Mouse (Mus musculus) adrenal gland (tissue): ENCODE measurements at regions not wholly inside any gene's neighbourhood (a gene's known extent, or its start where the extent isn't known, plus 50 kb on each side); places are given as distances from the start of the nearest gene placed in this dataset.

ENCODE experiments used
- intact Hi-C: fragments of 180-260 bp; cut with DNase I; formaldehyde crosslinking; loops from one replicate; pipeline ENCODE4 v1.15.1; 2025
- microRNA-seq, 2 experiments: library from miRNA; unstranded; fragments of <30 nt; microRNA quantifications; one replicate each; pipeline ENCODE4; 2019

GRCm38 (mm10) chr13:70891634-70892033, 50.0 kb upstream of the Adamts16 start:
- intact Hi-C loops = no loop called here

Small RNA genes in the stretch of these regions (microRNA-seq; reads per million reads assigned to microRNA genes)
- gene Mir466f-4 = 0 reads per million in 2 experiments
